20 mouse cellular contexts compared by ENCODE assay signal in the genomic region with DNA sequence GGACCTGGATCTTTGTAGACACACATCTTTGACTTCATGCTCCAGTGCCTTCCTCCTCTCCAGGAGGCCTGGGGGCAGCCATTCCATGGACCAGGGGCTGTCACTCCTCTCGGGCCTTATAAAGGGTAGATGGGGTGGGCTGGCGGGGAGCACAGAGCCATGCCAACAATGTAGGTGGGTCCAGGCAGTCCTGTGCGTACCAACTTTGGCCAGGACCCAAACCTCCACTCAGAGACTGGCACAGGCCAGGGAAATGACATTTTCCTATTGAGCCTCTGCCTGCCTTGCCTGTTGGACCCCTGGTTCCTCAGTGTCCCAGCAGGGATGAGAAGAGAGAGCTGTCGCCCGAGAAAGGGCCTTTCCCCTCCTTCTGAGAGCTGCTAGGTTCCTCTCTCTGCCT. TPM values are rescaled to one million over a fixed set of nuclear protein-coding genes. Genes with fewer than 3 reads are reported as not detected.
DNase-seq lines count a peak whose midpoint lies in the region; ATAC-seq lines count a peak whose summit lies in the region.
"Had no signal": no experiment of that assay in that cellular context is flagged by ENCODE, and none has a peak within 500 bp of the region (broad histone marks: within the 10 kb centered on the region; RNA-seq: fewer than 3 reads in every experiment).

No protein-coding gene starts in this region.

- no peaks in the 10 kb centered on the region for H3K9me3 ChIP-seq in hindbrain, embryonic 12.5 days (replicated peaks)
- no peaks in the 10 kb centered on the region for H3K9me3 ChIP-seq in hindbrain, embryonic 10.5 days
- H3K9me3 ChIP-seq in liver, embryonic 15.5 days (replicated peaks): no peaks in the 10 kb centered on the region; the same call in 1 of the 2 replicates
- H3K9me3 ChIP-seq in liver, embryonic 12.5 days (replicated peaks): peaks cover 9% of the 10 kb centered on the region
- no peaks in the 10 kb centered on the region for H3K9me3 ChIP-seq in limb, embryonic 10.5 days (replicated peaks)
- H3K9me3 ChIP-seq: embryonic facial prominence, embryonic 13.5 days; embryonic facial prominence, embryonic 15.5 days; forebrain, embryonic 10.5 days; forebrain, embryonic 12.5 days had no signal

- H3K4me2 ChIP-seq in hindbrain, embryonic 12.5 days (replicated peaks): no peak overlapping the region
- no peak overlapping the region for H3K4me2 ChIP-seq in liver, embryonic 15.5 days
- H3K4me2 ChIP-seq in liver, embryonic 12.5 days: no peak overlapping the region
- H3K4me2 ChIP-seq: embryonic facial prominence, embryonic 13.5 days; embryonic facial prominence, embryonic 15.5 days; forebrain, embryonic 12.5 days had no signal

- WGBS in hindbrain, embryonic 12.5 days: 68% methylated on average over 5 of the region's 5 CpGs
- 71% methylated on average over 5 of the region's 5 CpGs for WGBS in hindbrain, embryonic 10.5 days
- 72% methylated on average over 5 of the region's 5 CpGs for WGBS in liver, embryonic 15.5 days (ENCODE audit: insufficient replicate concordance)
- WGBS in liver, embryonic 12.5 days (ENCODE audit: insufficient replicate concordance): 80% methylated on average over 5 of the region's 5 CpGs
- 79% methylated on average over 5 of the region's 5 CpGs for WGBS in limb, embryonic 10.5 days

- DNase-seq in hindbrain, embryonic 10.5 days (ENCODE audit: low spot score): no peak
- no peak for DNase-seq in limb, embryonic 10.5 days (ENCODE audit: low spot score)
- no peak for DNase-seq in lung, postnatal 25 days (ENCODE audit: low spot score)
- DNase-seq: adrenal gland, adult 2 months; adrenal gland, postnatal 25 days; cerebellum, adult 11 months; cerebellum, adult 18-20 months; cerebellum, adult 9-10 months; cerebellum, postnatal 36 days; embryo, embryonic 11 days had no signal

- 0 out of 2 replicates have a peak overlapping the region, but pooled peaks have one; percentile 2 for H3K27ac ChIP-seq in hindbrain, embryonic 12.5 days
- no peak overlapping the region for H3K27ac ChIP-seq in hindbrain, embryonic 10.5 days
- 0 out of 2 replicates have a peak overlapping the region, but pooled peaks have one; percentile 14 for H3K27ac ChIP-seq in liver, embryonic 15.5 days (replicated peaks)
- no peak overlapping the region for H3K27ac ChIP-seq in liver, embryonic 12.5 days
- 0 out of 2 replicates have a peak overlapping the region, but pooled peaks have one; percentile 17 for H3K27ac ChIP-seq in limb, embryonic 10.5 days
- H3K27ac ChIP-seq: embryonic facial prominence, embryonic 13.5 days; embryonic facial prominence, embryonic 15.5 days; forebrain, embryonic 12.5 days had no signal

- no peaks in the 10 kb centered on the region for H3K27me3 ChIP-seq in hindbrain, embryonic 12.5 days
- H3K27me3 ChIP-seq in hindbrain, embryonic 10.5 days (ENCODE audit: insufficient read depth, poor library complexity, severe bottlenecking): no peaks in the 10 kb centered on the region
- H3K27me3 ChIP-seq in liver, embryonic 15.5 days: peaks cover 7% of the 10 kb centered on the region; the same call in 1 of the 2 replicates
- peaks cover 11% of the 10 kb centered on the region for H3K27me3 ChIP-seq in liver, embryonic 12.5 days (replicated peaks)
- peaks cover 4% of the 10 kb centered on the region; the same call in 1 of the 2 replicates for H3K27me3 ChIP-seq in limb, embryonic 10.5 days (ENCODE audit: low read depth, poor library complexity, severe bottlenecking)
- H3K27me3 ChIP-seq: embryonic facial prominence, embryonic 13.5 days; embryonic facial prominence, embryonic 15.5 days had no signal

- ATAC-seq in hindbrain, embryonic 12.5 days (ENCODE audit: low FRiP score): no peak
- no peak for ATAC-seq in liver, embryonic 15.5 days (ENCODE audit: insufficient read depth)
- ATAC-seq in liver, embryonic 12.5 days: no peak
- ATAC-seq: forebrain, embryonic 14.5 days; forebrain, embryonic 16.5 days had no signal

- H3K4me1 ChIP-seq in hindbrain, embryonic 12.5 days: peaks cover 3% of the 10 kb centered on the region; the same call in 1 of the 2 replicates
- H3K4me1 ChIP-seq in hindbrain, embryonic 10.5 days (replicated peaks): peaks cover 16% of the 10 kb centered on the region
- peaks cover 56% of the 10 kb centered on the region for H3K4me1 ChIP-seq in liver, embryonic 15.5 days (replicated peaks)
- H3K4me1 ChIP-seq in liver, embryonic 12.5 days: peaks cover 57% of the 10 kb centered on the region
- H3K4me1 ChIP-seq in limb, embryonic 10.5 days: peaks cover 19% of the 10 kb centered on the region

- no peaks in the 10 kb centered on the region for H3K36me3 ChIP-seq in hindbrain, embryonic 12.5 days
- H3K36me3 ChIP-seq in hindbrain, embryonic 10.5 days: no peaks in the 10 kb centered on the region
- H3K36me3 ChIP-seq in liver, embryonic 15.5 days (replicated peaks): no peaks in the 10 kb centered on the region
- no peaks in the 10 kb centered on the region for H3K36me3 ChIP-seq in liver, embryonic 12.5 days
- H3K36me3 ChIP-seq in limb, embryonic 10.5 days: no peaks in the 10 kb centered on the region
- H3K36me3 ChIP-seq: embryonic facial prominence, embryonic 13.5 days; embryonic facial prominence, embryonic 15.5 days; forebrain, embryonic 10.5 days; forebrain, embryonic 12.5 days had no signal

- H3K4me3 ChIP-seq in hindbrain, embryonic 12.5 days: no peak overlapping the region
- no peak overlapping the region for H3K4me3 ChIP-seq in hindbrain, embryonic 10.5 days
- no peak overlapping the region for H3K4me3 ChIP-seq in liver, embryonic 15.5 days (replicated peaks)
- H3K4me3 ChIP-seq in liver, embryonic 12.5 days: no peak overlapping the region
- H3K4me3 ChIP-seq in limb, embryonic 10.5 days: no peak overlapping the region
- H3K4me3 ChIP-seq: embryonic facial prominence, embryonic 13.5 days; embryonic facial prominence, embryonic 15.5 days; erythroblast, embryonic 14.5 days; forebrain, embryonic 10.5 days; forebrain, embryonic 12.5 days had no signal

- no peak overlapping the region for H3K9ac ChIP-seq in hindbrain, embryonic 12.5 days
- H3K9ac ChIP-seq in liver, embryonic 15.5 days: no peak overlapping the region
- no peak overlapping the region for H3K9ac ChIP-seq in liver, embryonic 12.5 days
- H3K9ac ChIP-seq: embryonic facial prominence, embryonic 15.5 days; forebrain, embryonic 12.5 days had no signal

RNA-seq across cellular contexts. Expression of gene Ip6k3, which starts 14.8 kb away (rescaled TPM):
- polyA plus RNA-seq in hindbrain, embryonic 12.5 days (2016; fragmentation: Nextera tagmentation; extraction: Ambion mirVana): 0.40 and 0.54 TPM in 2 replicates
- polyA plus RNA-seq in hindbrain, embryonic 10.5 days (2016; fragmentation: Nextera tagmentation; extraction: Ambion mirVana): 0.06 and 0.31 TPM in 2 replicates
- 0.18 and 0.22 TPM in 2 replicates for polyA plus RNA-seq in liver, embryonic 15.5 days (2015; fragmentation: Nextera tagmentation; extraction: Ambion mirVana)
- polyA plus RNA-seq in liver, embryonic 12.5 days (2016; fragmentation: Nextera tagmentation; extraction: Ambion mirVana): 0.13 TPM in 1 of 2 replicates, not detected in the other
- not detected in 2 replicates for polyA plus RNA-seq in limb, embryonic 10.5 days (2016; fragmentation: Nextera tagmentation; extraction: Ambion mirVana)
- polyA plus RNA-seq: erythroblast, embryonic 14.5 days; forebrain, embryonic 16.5 days had no signal

RNA-seq across cellular contexts. Expression of gene Lemd2, which starts 21.9 kb away (rescaled TPM):
- polyA plus RNA-seq in hindbrain, embryonic 12.5 days (2016; fragmentation: Nextera tagmentation; extraction: Ambion mirVana): 32.9 and 38.2 TPM in 2 replicates
- polyA plus RNA-seq in hindbrain, embryonic 10.5 days (2016; fragmentation: Nextera tagmentation; extraction: Ambion mirVana): 19.0 and 30.0 TPM in 2 replicates
- polyA plus RNA-seq in liver, embryonic 15.5 days (2015; fragmentation: Nextera tagmentation; extraction: Ambion mirVana): 4.4 and 5.1 TPM in 2 replicates
- polyA plus RNA-seq in liver, embryonic 12.5 days (2016; fragmentation: Nextera tagmentation; extraction: Ambion mirVana): 13.1 and 13.9 TPM in 2 replicates
- polyA plus RNA-seq in limb, embryonic 10.5 days (2016; fragmentation: Nextera tagmentation; extraction: Ambion mirVana): 17.9 and 20.2 TPM in 2 replicates

RNA-seq across cellular contexts. Expression of gene Uqcc2, which starts 48.7 kb away (rescaled TPM):
- 263 and 312 TPM in 2 replicates for polyA plus RNA-seq in hindbrain, embryonic 12.5 days (2016; fragmentation: Nextera tagmentation; extraction: Ambion mirVana)
- polyA plus RNA-seq in hindbrain, embryonic 10.5 days (2016; fragmentation: Nextera tagmentation; extraction: Ambion mirVana): 395 and 442 TPM in 2 replicates
- polyA plus RNA-seq in liver, embryonic 15.5 days (2015; fragmentation: Nextera tagmentation; extraction: Ambion mirVana): 135 and 146 TPM in 2 replicates
- 254 and 262 TPM in 2 replicates for polyA plus RNA-seq in liver, embryonic 12.5 days (2016; fragmentation: Nextera tagmentation; extraction: Ambion mirVana)
- polyA plus RNA-seq in limb, embryonic 10.5 days (2016; fragmentation: Nextera tagmentation; extraction: Ambion mirVana): 400 and 433 TPM in 2 replicates

Comparison
In these comparisons a context has a peak if more than half of its experiments do, and no peak if none do; other contexts are left out.
1. H3K27ac ChIP-seq: peak in hindbrain, embryonic 12.5 days (single experiment), liver, embryonic 15.5 days (single experiment) and limb, embryonic 10.5 days (single experiment); none in hindbrain, embryonic 10.5 days (single experiment) and liver, embryonic 12.5 days (single experiment).